Mouse (Mus musculus) lung, postnatal 0 days (tissue): ENCODE measurements around the gene Olfr460.

Source experiments
- CTCF ChIP-seq: IDR thresholded peaks from 2 replicates; pipeline ENCODE4 v1.5.1; 2016; ENCODE audit warnings: antibody characterized with exemption, mild to moderate bottlenecking
- EP300 ChIP-seq: IDR thresholded peaks from 2 replicates; pipeline ENCODE4 v1.6.1; 2016; ENCODE audit warnings: antibody characterized with exemption, mild to moderate bottlenecking, control low read depth

- no peak for TF ChIP-seq CTCF
- no peak for TF ChIP-seq EP300
Measured at GRCm38 (mm10) chr6:40588346-40588745, 19.1 kb downstream of the Olfr460 start.
